In genomic region chr3:142048493-142048892, GRCm38 (mm10) we compare ENCODE assay signal across 15 mouse cellular contexts.
"Had no signal": no experiment of that assay in that cellular context is flagged by ENCODE, and none has a peak within 500 bp of the region (broad histone marks: within the 10 kb centered on the region; RNA-seq: fewer than 3 reads in every experiment).

No protein-coding gene starts in this region.

- H3K27ac ChIP-seq: kidney, postnatal 0 days; layer of hippocampus, adult 2 months; limb, embryonic 10.5 days; limb, embryonic 13.5 days; liver, embryonic 12.5 days; liver, embryonic 15.5 days; macrophage; midbrain, embryonic 12.5 days had no signal

- H3K36me3 ChIP-seq: limb, embryonic 10.5 days; limb, embryonic 13.5 days; liver, embryonic 12.5 days; liver, embryonic 15.5 days; midbrain, embryonic 12.5 days had no signal

- H3K4me1 ChIP-seq: limb, embryonic 10.5 days; limb, embryonic 13.5 days; liver, embryonic 12.5 days; liver, embryonic 15.5 days; midbrain, embryonic 12.5 days had no signal

- H3K27me3 ChIP-seq: liver, embryonic 12.5 days; liver, embryonic 15.5 days; midbrain, embryonic 12.5 days had no signal

- H3K9me3 ChIP-seq: limb, embryonic 10.5 days; limb, embryonic 13.5 days; liver, embryonic 12.5 days; liver, embryonic 15.5 days; midbrain, embryonic 12.5 days had no signal

- H3K4me2 ChIP-seq: limb, embryonic 13.5 days; liver, embryonic 12.5 days; liver, embryonic 15.5 days; midbrain, embryonic 12.5 days had no signal

- DNase-seq: kidney, adult 18-20 months; kidney, adult 9 months; kidney, postnatal 25 days; layer of hippocampus, adult 9-11 months; liver; thymus, adult 18-20 months; thymus, postnatal 36 days had no signal

- ATAC-seq: liver, embryonic 12.5 days had no signal

- H3K4me3 ChIP-seq: layer of hippocampus, adult 2 months; limb, embryonic 10.5 days; limb, embryonic 13.5 days; liver, embryonic 12.5 days; liver, embryonic 15.5 days; midbrain, embryonic 12.5 days had no signal

- H3K9ac ChIP-seq: limb, embryonic 13.5 days; liver, embryonic 12.5 days; liver, embryonic 15.5 days; midbrain, embryonic 12.5 days had no signal
